Mouse (Mus musculus) midbrain, embryonic 13.5 days (tissue): ENCODE measurements around the gene Tnpo2. TPM values are rescaled to one million over a fixed set of nuclear protein-coding genes. Genes with fewer than 3 reads are reported as not detected.

Experiments
- ATAC-seq: fragments of 200-750 bp; cut with Nextera tagmentation; 2 replicates; pipeline ENCODE4 v1.8.0; 2017; ENCODE audit warnings: mild to moderate bottlenecking, moderate TSS enrichment, moderate library complexity
- H3K27ac ChIP-seq: fragments of 300-500 bp; sonication (generic); 2 replicates; pipeline ENCODE4 v1.5.1; 2015; ENCODE audit warnings: inconsistent platforms, mild to moderate bottlenecking, moderate library complexity
- H3K27me3 ChIP-seq: fragments of 300-500 bp; sonication (generic); 2 replicates; pipeline ENCODE4 v1.6.1; 2015; ENCODE audit warnings: mild to moderate bottlenecking, inconsistent platforms
- H3K36me3 ChIP-seq: fragments of 300-500 bp; sonication (generic); 2 replicates; pipeline ENCODE4 v1.6.1; 2015; ENCODE audit warnings: mild to moderate bottlenecking, inconsistent platforms
- H3K4me1 ChIP-seq: fragments of 300-500 bp; sonication (generic); replicated peaks from 2 replicates; pipeline ENCODE4 v1.6.1; 2015; ENCODE audit warnings: inconsistent platforms
- H3K4me2 ChIP-seq: fragments of 300-500 bp; sonication (generic); replicated peaks from 2 replicates; pipeline ENCODE4 v1.6.1; 2015; ENCODE audit warnings: moderate library complexity, mild to moderate bottlenecking, inconsistent platforms
- H3K4me3 ChIP-seq: fragments of 300-500 bp; sonication (generic); replicated peaks from 2 replicates; pipeline ENCODE4 v1.5.1; 2015; ENCODE audit warnings: mild to moderate bottlenecking, inconsistent platforms
- H3K9ac ChIP-seq: fragments of 300-500 bp; sonication (generic); replicated peaks from 2 replicates; pipeline ENCODE4 v1.6.1; 2015; ENCODE audit warnings: mild to moderate bottlenecking, inconsistent platforms
- H3K9me3 ChIP-seq: fragments of 300-500 bp; sonication (generic); 2 replicates; pipeline ENCODE4 v1.6.1; 2016; ENCODE audit warnings: mild to moderate bottlenecking, inconsistent platforms
- WGBS: fragments of 180-500 bp; shearing (Covaris S2); methylation state at CpG from one replicate; pipeline ENCODE4 v1.1.7; 2015; 5-methylcytosine and 5-hydroxymethylcytosine counted together
- polyA plus RNA-seq: library from polyadenylated mRNA; unstranded; fragments of >200 nt; fragmentation: Nextera tagmentation; extraction: Ambion mirVana; gene quantifications from 2 replicates; pipeline ENCODE4 v1.2.1, GENCODE M21; 2015

Gene Tnpo2
- polyA plus RNA-seq, 1 experiment from 2014 or later: 51.7 TPM

- Histone ChIP-seq H3K9me3 (no peaks in the 10 kb centered on the region), H3K4me1 (peaks cover 7% of the 10 kb centered on the region; the same call in 1 of the 2 replicates), H3K4me3 (no peak overlapping the region), H3K4me2 (no peak overlapping the region), H3K36me3 (no peaks in the 10 kb centered on the region), H3K9ac (no peak overlapping the region), H3K27me3 (peaks cover 72% of the 10 kb centered on the region), H3K27ac (no peak overlapping the region)
- ATAC-seq: no peak
- WGBS: 15% methylated on average over 28 of the region's 28 CpGs
Measured at GRCm38 (mm10) chr8:85011242-85011641, 25.5 kb upstream of the Tnpo2 start.

GRCm38 (mm10) chr8:85013230-85013840 lies 23.4 kb upstream of the Tnpo2 start:
- ATAC-seq: peak; percentile 75
- peaks cover 57% of the 10 kb centered on the region for H3K27me3 ChIP-seq

DNA sequence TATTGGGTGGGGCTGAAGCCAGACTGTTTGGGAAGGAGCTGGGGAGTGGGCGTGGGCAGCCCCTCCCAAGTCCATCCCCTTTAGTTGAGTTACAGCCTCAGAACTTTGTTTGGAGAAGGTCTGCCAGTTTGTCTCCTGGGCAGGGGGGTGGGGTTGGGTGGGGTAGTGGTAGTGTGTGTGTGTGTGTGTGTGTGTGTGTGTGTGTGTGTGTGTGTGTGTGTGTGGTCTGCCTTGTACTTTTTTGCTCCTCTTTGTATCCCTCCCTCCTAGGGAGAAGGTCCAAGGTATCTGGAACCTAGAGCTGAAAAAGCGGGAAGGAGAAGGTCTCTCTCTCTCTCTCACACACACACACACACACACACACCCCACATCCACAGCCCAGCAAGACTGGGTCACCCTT lies 22.3 kb upstream of the Tnpo2 start, which contains the start of gene Best2:
TSS of gene Best2 (minus strand) at position 101 of the 400 bp plus-strand sequence.
- peaks cover 26% of the 10 kb centered on the region for H3K36me3 ChIP-seq
- peaks cover 48% of the 10 kb centered on the region for H3K27me3 ChIP-seq
- 60% methylated on average over 1 of the region's 2 CpGs for WGBS
- H3K27ac ChIP-seq: no peak within 1 kb of the TSS
- peak within 1 kb of the TSS; percentile 62; the same call in 1 of the 2 replicates for H3K9ac ChIP-seq
- peak within 1 kb of the TSS; percentile 67 for H3K4me2 ChIP-seq
- H3K4me1 ChIP-seq: peaks cover 11% of the 10 kb centered on the region; the same call in 1 of the 2 replicates
- H3K9me3 ChIP-seq: no peaks in the 10 kb centered on the region
- no peak for ATAC-seq
- H3K4me3 ChIP-seq: peak within 1 kb of the TSS; percentile 34

More at GRCm38 (mm10) chr8:85013230-85013840, 23.4 kb upstream of the Tnpo2 start:
- H3K27ac ChIP-seq: no peak overlapping the region
- WGBS: 6% methylated on average over 26 of the region's 26 CpGs
- peak overlapping the region; percentile 34 for H3K4me3 ChIP-seq
- peak overlapping the region; percentile 67 for H3K4me2 ChIP-seq
- H3K4me1 ChIP-seq: peaks cover 11% of the 10 kb centered on the region; the same call in 1 of the 2 replicates
- H3K9me3 ChIP-seq: no peaks in the 10 kb centered on the region
- peaks cover 15% of the 10 kb centered on the region for H3K36me3 ChIP-seq
- H3K9ac ChIP-seq: peak overlapping the region; percentile 62; the same call in 1 of the 2 replicates

GRCm38 (mm10) chr8:85016724-85017123 lies 20.0 kb upstream of the Tnpo2 start:
- WGBS: 68% methylated on average over 10 of the region's 10 CpGs
- H3K4me3 ChIP-seq: no peak overlapping the region
- ATAC-seq: no peak

GRCm38 (mm10) chr8:85017209-85017608 lies 19.5 kb upstream of the Tnpo2 start:
- Histone ChIP-seq H3K27ac (no peak overlapping the region; the same call in 1 of the 2 replicates), H3K9ac (no peak overlapping the region), H3K4me3 (no peak overlapping the region), H3K36me3 (peaks cover 54% of the 10 kb centered on the region), H3K4me2 (no peak overlapping the region), H3K27me3 (peaks cover 27% of the 10 kb centered on the region), H3K9me3 (no peaks in the 10 kb centered on the region), H3K4me1 (peaks cover 14% of the 10 kb centered on the region; the same call in 1 of the 2 replicates)
- 26% methylated on average over 5 of the region's 5 CpGs for WGBS
- ATAC-seq: 0 out of 2 replicates have a peak, but pooled peaks have one; percentile 15

More at GRCm38 (mm10) chr8:85016724-85017123, 20.0 kb upstream of the Tnpo2 start:
- Histone ChIP-seq H3K9ac (no peak overlapping the region), H3K36me3 (peaks cover 49% of the 10 kb centered on the region), H3K27me3 (peaks cover 32% of the 10 kb centered on the region), H3K4me2 (no peak overlapping the region), H3K4me1 (peaks cover 14% of the 10 kb centered on the region; the same call in 1 of the 2 replicates), H3K27ac (no peak overlapping the region), H3K9me3 (no peaks in the 10 kb centered on the region)

DNA sequence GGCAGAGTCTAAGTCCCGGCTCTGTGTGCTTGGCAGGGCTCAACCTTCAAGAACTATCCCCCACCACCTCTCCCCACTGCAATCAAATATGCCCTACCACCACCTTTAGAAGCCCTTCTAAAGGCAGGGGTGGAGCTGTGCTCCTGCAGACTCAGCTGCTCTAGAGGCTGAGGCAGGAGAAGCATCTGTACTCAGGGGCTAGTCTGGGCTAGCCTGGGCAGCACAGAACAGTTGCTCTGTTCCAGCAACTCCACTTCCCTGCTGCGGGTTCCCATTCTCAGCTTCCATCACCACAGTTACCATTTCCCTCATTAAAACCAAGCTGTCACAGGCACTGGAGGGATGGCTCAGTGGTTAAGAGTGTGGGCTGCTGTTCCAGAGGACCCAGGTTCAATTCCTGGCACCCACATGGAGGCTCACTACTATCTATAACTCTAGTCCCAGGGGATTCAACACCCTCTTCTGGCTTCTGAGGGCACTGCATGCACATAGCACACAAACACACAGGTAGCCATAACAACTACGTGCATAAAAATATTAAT lies 15.1 kb upstream of the Tnpo2 start:
- no peak for ATAC-seq
- H3K27ac ChIP-seq: no peak overlapping the region
- H3K9ac ChIP-seq: no peak overlapping the region
- H3K4me2 ChIP-seq: no peak overlapping the region
- H3K9me3 ChIP-seq: no peaks in the 10 kb centered on the region
- H3K4me1 ChIP-seq: peaks cover 29% of the 10 kb centered on the region
- 100% methylated on average over 3 of the region's 3 CpGs for WGBS
- H3K4me3 ChIP-seq: no peak overlapping the region
- H3K36me3 ChIP-seq: peaks cover 69% of the 10 kb centered on the region
- no peaks in the 10 kb centered on the region for H3K27me3 ChIP-seq

- H3K4me3 ChIP-seq: peak overlapping the region; percentile 94
Measured at GRCm38 (mm10) chr8:85023846-85024245, 12.9 kb upstream of the Tnpo2 start.

GRCm38 (mm10) chr8:85025098-85025932 lies 11.4 kb upstream of the Tnpo2 start, which contains the start of gene Asna1:
Asna1 (minus strand) TSS chr8:85025281.
- 7% methylated on average over 30 of the region's 30 CpGs for WGBS
- no peaks in the 10 kb centered on the region for H3K27me3 ChIP-seq
- H3K9me3 ChIP-seq: no peaks in the 10 kb centered on the region
- H3K9ac ChIP-seq: peak within 1 kb of the TSS; percentile 85
- H3K4me3 ChIP-seq: peak within 1 kb of the TSS; percentile 94
- H3K27ac ChIP-seq: peak within 1 kb of the TSS; percentile 89
- H3K36me3 ChIP-seq: peaks cover 45% of the 10 kb centered on the region
- H3K4me1 ChIP-seq: peaks cover 43% of the 10 kb centered on the region
- peak within 1 kb of the TSS; percentile 92 for H3K4me2 ChIP-seq
- peak; percentile 87 for ATAC-seq

More at GRCm38 (mm10) chr8:85023846-85024245, 12.9 kb upstream of the Tnpo2 start:
- ATAC-seq: no peak
- H3K9ac ChIP-seq: no peak overlapping the region
- H3K27ac ChIP-seq: no peak overlapping the region
- 96% methylated on average over 3 of the region's 3 CpGs for WGBS
- no peaks in the 10 kb centered on the region for H3K27me3 ChIP-seq
- H3K36me3 ChIP-seq: peaks cover 49% of the 10 kb centered on the region
- H3K4me1 ChIP-seq: peaks cover 37% of the 10 kb centered on the region
- H3K4me2 ChIP-seq: peak overlapping the region; percentile 92
- H3K9me3 ChIP-seq: no peaks in the 10 kb centered on the region

DNA sequence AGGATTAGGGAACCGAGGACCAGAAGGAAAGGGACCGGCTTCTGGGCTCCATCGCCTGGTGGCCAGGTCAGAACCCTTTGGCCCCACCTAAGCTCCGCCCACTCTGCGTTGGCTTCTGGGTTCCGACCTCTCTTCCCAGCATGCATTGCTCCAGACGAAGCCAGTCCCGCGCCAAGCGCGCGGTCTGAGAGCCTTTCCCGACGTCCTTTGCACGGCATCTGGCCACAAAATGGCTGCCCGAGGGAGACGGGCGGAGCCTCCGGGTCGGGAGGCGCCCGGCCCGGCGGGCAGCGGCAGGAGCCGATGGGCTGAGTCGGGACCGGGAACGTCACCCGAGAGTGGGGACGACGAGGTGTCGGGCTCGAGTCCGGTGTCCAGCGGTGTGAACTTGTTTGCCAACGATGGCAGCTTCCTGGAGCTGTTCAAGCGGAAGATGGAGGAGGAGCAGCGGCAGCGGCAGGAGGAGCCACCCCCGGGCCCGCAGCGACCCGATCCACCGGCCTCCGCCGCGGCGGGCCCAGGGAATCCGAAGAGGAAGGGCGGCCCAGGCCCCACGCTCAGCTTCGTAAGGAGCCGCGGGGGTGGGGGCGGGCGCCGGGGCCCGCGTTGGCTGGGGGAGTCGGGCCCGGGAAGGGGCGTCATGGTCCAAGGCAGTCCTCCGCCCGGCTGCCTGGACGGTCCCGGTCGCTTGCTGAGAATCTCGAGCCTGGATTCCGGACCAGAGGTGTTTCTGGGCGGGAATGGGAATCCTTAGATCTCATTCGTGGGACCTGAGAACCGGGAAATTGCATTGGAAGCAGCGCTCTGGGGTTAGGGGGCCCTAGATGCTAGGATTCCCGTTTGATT lies 9.8 kb upstream of the Tnpo2 start, which contains the start of gene Trir:
TSS of gene Trir (plus strand) at position 154 of the 846 bp plus-strand sequence.
- H3K4me1 ChIP-seq: peaks cover 40% of the 10 kb centered on the region
- H3K4me2 ChIP-seq: peak within 1 kb of the TSS; percentile 92
- peak within 1 kb of the TSS; percentile 89 for H3K27ac ChIP-seq
- H3K27me3 ChIP-seq: no peaks in the 10 kb centered on the region
- peak within 1 kb of the TSS; percentile 99 for H3K4me3 ChIP-seq
- peak within 1 kb of the TSS; percentile 99 for H3K9ac ChIP-seq
- WGBS: under 1% methylated on average over 74 of the region's 75 CpGs
- no peaks in the 10 kb centered on the region for H3K9me3 ChIP-seq
- ATAC-seq: peak; percentile 75
- peaks cover 43% of the 10 kb centered on the region for H3K36me3 ChIP-seq

- Histone ChIP-seq H3K4me1 (peaks cover 40% of the 10 kb centered on the region), H3K9ac (peak overlapping the region; percentile 99), H3K27me3 (no peaks in the 10 kb centered on the region), H3K27ac (peak overlapping the region; percentile 89), H3K4me3 (peak overlapping the region; percentile 99), H3K9me3 (no peaks in the 10 kb centered on the region), H3K4me2 (peak overlapping the region; percentile 92), H3K36me3 (peaks cover 43% of the 10 kb centered on the region)
- WGBS: 1% methylated on average over 13 of the region's 13 CpGs
- no peak for ATAC-seq
Measured at GRCm38 (mm10) chr8:85027516-85027855, 9.2 kb upstream of the Tnpo2 start.

DNA sequence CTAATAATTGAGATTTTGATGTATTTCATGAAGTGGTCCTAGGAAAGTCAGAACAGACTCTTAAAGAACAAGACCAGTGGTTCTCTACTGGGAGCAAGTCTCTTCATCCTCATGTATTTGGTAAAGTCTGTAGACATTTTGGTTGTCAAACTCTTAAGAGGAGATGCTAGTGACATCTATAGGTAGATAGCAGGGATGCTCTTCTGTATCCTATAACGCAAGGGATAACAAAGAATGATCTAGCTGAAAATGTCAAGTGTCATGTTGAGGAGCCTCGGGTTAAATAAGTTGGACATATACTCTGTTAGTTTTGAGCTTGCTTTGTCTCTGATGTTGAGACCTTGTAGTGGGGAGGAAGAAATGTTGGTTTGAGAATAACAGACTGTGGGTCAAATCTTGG lies 8.8 kb upstream of the Tnpo2 start:
- 27% methylated on average over 2 of the region's 2 CpGs for WGBS
- ATAC-seq: no peak
- no peaks in the 10 kb centered on the region for H3K9me3 ChIP-seq
- H3K4me3 ChIP-seq: peak overlapping the region; percentile 99
- no peaks in the 10 kb centered on the region for H3K27me3 ChIP-seq
- peak overlapping the region; percentile 99 for H3K9ac ChIP-seq
- peaks cover 40% of the 10 kb centered on the region for H3K4me1 ChIP-seq
- no peak overlapping the region for H3K27ac ChIP-seq
- peak overlapping the region; percentile 92 for H3K4me2 ChIP-seq
- H3K36me3 ChIP-seq: peaks cover 44% of the 10 kb centered on the region
